Mouse (Mus musculus) leukemia stem cell, adult 10-12 weeks (primary cell): ENCODE measurements around the gene Shf. TPM values are rescaled to one million over a fixed set of nuclear protein-coding genes. Genes with fewer than 3 reads are reported as not detected.

Experiments
- polyA plus RNA-seq: library from polyadenylated mRNA; stranded (reverse); fragments of >175 nt; gene quantifications from 2 replicates; pipeline ENCODE4 v1.2.3, GENCODE M21; 2012; ENCODE audit warnings: low replicate concordance

Gene Shf
- 15.5 and 30.8 TPM in 2 replicates for polyA plus RNA-seq

GRCm38 (mm10) chr2:122368995-122369739 is at the start of gene Shf:
Gene Shf (minus strand): TSS chr2:122369162.

DNA sequence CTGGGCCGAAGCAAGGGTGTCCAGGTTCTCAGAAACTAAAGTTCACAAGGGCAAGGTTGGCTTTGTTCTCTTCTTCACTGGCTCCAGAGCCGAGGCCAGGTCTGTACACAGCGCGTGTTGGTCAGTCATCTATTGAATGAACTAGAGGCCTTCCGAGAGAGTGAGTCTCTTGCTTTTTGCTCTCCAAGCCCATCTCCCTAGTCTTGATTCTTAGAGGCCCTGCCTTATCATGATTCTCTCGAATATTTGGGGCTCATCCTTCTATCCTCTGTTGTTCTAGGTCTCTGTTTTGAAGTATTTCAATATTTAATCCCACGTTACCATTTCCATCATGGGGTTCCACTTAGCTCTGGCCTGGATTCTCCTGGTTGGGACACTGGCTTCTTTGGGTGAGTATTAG is 53.6 kb downstream of the Shf start, which contains the start of gene Duox1:
Gene Duox1, plus strand, starts transcription at position 301 of the 400 bp plus-strand sequence.

GRCm38 (mm10) chr2:122313536-122313935 is 55.4 kb downstream of the Shf start, which contains the start of gene Duoxa1:
Gene Duoxa1 (minus strand): TSS chr2:122313730.

Other genes starting within 250 kb of the Shf start
- 35.5 and 49.1 TPM in 2 replicates for gene B2m, start 221.5 kb downstream of the Shf start, polyA plus RNA-seq
- 0.10 TPM in 1 of 2 replicates, not detected in the other for gene Trim69, start 208.5 kb downstream of the Shf start, polyA plus RNA-seq
- gene Patl2, start 183.0 kb downstream of the Shf start, polyA plus RNA-seq: 0.07 TPM in 1 of 2 replicates, not detected in the other
- gene Terb2, start 182.9 kb downstream of the Shf start, polyA plus RNA-seq: not detected in 2 replicates
- gene Sord, start 134.4 kb downstream of the Shf start, polyA plus RNA-seq: 4.3 and 4.7 TPM in 2 replicates
- gene Duox2, start 70.7 kb downstream of the Shf start, polyA plus RNA-seq: not detected in 2 replicates
- not detected in 2 replicates for gene Duoxa2, start 70.3 kb downstream of the Shf start, polyA plus RNA-seq
- not detected in 2 replicates for gene Duoxa1, start 55.4 kb downstream of the Shf start, polyA plus RNA-seq
- gene Duox1, start 53.5 kb downstream of the Shf start, polyA plus RNA-seq: not detected in 2 replicates
- 0.11 and 0.17 TPM in 2 replicates for gene Slc28a2, start 57.3 kb upstream of the Shf start, polyA plus RNA-seq
- gene Gm14085, start 115.8 kb upstream of the Shf start, polyA plus RNA-seq: not detected in 2 replicates
- gene Gatm, start 242.1 kb upstream of the Shf start, polyA plus RNA-seq: 5.1 and 8.3 TPM in 2 replicates